Mouse (Mus musculus): ENCODE results near the gene Acad10. TPM values are rescaled to one million over a fixed set of nuclear protein-coding genes. Genes with fewer than 3 reads are reported as not detected.
"Not testable (repeated sequence)": the region's sequence is repeated elsewhere in the genome, so short reads cannot be mapped to it uniquely, and the experiment has no call there.

The Acad10 gene
- polyA plus RNA-seq, 1 experiment from 2014 or later, result 2.4 TPM

DNA sequence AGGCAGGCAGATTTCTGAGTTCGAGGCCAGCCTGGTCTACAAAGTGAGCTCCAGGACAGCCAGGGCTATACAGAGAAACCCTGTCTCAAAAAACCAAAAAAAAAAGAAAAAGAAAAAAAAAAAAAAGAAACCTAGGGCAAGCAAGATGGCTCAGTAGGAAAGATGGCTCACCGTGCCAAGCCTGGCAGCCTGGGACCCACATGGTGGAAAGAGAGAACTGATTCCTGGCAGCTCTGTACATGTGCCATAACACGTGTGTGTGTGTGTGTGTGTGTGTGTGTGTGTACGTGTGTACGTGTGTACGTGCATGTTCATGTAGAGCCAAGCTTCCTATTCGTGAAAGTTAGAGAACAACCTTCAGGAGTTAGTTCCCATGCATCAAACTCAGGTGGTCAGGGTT lies 31.1 kb upstream of the Acad10 start:
- DNase-seq; H3K27me3 ChIP-seq (ENCODE audit: control insufficient read depth, insufficient read depth, low read length); H3K4me2 ChIP-seq (ENCODE audit: low read length); H3K27ac ChIP-seq (replicated peaks; ENCODE audit: low read depth, low read length); H3K9me3 ChIP-seq (ENCODE audit: control insufficient read depth, low read length); H3K36me3 ChIP-seq (ENCODE audit: control insufficient read depth, insufficient read depth, low read length); ATAC-seq (ENCODE audit: low FRiP score, low TSS enrichment); H3K9ac ChIP-seq (replicated peaks; ENCODE audit: low read length); H3K4me3 ChIP-seq (replicated peaks; ENCODE audit: low read depth, low read length); H3K4me1 ChIP-seq (ENCODE audit: control insufficient read depth, insufficient read depth, low read length): not testable (repeated sequence)
- 90% methylated on average over 7 of the region's 7 CpGs for WGBS

DNA sequence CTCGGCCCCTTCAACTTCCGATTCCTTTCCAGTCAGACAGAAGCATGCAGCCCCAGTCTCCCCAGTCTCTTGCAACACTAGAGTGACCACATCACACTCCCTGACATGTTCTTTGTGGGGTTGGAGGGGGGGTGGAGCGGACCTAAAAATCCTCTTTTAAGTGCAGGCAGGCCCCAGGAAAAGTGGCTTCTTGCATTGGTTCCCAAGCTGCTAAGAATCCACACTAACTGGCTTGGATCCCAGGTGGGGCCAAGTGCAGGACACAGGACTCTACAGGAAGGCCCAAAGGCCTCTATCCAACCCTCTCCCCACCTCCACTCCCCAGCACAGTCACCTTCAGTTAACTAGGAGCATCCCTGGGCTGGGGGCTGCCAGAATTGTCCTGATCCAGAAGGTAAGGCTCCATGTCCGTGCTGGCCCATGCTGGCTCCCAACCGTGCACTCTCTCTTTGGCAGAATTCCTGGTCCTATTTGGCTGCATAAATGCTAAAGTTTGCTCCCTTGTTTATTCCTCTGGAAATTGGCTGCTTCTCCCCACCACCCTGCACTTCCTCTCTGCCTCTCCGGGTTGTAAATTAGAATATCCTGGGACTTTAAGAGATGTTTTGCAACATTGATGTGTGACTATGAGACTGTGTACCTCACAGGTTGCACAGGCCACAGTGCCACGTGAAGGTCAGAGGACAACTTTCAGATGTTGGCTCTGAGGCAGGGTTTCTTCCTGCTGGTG lies 30.3 kb upstream of the Acad10 start:
- Histone ChIP-seq H3K9ac (replicated peaks; ENCODE audit: low read length) (no peak overlapping the region), H3K4me2 (ENCODE audit: low read length) (no peak overlapping the region), H3K4me3 (replicated peaks; ENCODE audit: low read depth, low read length) (no peak overlapping the region), H3K9me3 (ENCODE audit: control insufficient read depth, low read length) (no peaks in the 10 kb centered on the region), H3K27me3 (ENCODE audit: control insufficient read depth, insufficient read depth, low read length) (no peaks in the 10 kb centered on the region), H3K4me1 (ENCODE audit: control insufficient read depth, insufficient read depth, low read length) (no peaks in the 10 kb centered on the region), H3K27ac (replicated peaks; ENCODE audit: low read depth, low read length) (no peak overlapping the region), H3K36me3 (ENCODE audit: control insufficient read depth, insufficient read depth, low read length) (peaks cover 17% of the 10 kb centered on the region)
- 84% methylated on average over 7 of the region's 7 CpGs for WGBS
- ATAC-seq (ENCODE audit: low FRiP score, low TSS enrichment) (no peak), DNase-seq (no peak)

DNA sequence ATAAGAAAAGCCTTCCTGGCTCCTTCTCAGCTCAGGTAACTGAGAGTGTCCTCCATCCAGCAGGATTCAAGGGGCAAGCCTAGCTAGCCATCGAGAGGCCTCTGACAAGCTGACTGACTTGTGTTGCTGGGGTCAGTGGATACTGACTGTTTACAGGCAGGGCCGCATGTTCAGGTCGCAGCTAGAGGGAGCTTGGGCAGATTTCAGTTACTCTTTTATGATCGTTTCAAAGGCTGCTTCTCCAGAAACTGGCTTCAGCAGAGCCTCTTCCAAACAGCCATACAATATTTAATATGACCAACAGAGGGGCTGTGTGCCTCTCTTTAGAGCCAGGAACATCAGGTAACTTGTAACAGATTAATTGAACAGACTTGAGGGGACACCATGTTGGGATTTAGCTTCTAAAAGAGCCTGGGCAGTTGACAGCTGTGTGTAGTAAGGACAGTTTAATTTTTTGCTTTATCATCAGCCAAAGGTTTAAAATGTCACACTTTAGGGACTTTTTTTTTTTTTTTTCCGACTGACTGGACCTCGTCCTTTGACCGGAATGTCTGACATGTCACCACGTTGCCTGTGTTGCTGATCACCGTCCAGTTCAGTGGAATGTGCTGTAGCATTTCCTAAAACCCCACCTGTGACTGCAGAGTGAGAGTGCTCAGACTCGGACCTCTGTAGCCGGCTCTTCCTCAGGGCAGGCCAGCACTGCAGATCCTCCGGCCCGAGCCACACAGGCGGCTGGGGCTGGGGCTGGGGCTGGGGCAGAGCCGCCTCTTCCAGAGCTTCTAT lies 26.0 kb upstream of the Acad10 start:
- WGBS, result 84% methylated on average over 15 of the region's 15 CpGs
- ATAC-seq (ENCODE audit: low FRiP score, low TSS enrichment), result no peak
- peaks cover 58% of the 10 kb centered on the region for H3K36me3 ChIP-seq (ENCODE audit: control insufficient read depth, insufficient read depth, low read length)

DNA sequence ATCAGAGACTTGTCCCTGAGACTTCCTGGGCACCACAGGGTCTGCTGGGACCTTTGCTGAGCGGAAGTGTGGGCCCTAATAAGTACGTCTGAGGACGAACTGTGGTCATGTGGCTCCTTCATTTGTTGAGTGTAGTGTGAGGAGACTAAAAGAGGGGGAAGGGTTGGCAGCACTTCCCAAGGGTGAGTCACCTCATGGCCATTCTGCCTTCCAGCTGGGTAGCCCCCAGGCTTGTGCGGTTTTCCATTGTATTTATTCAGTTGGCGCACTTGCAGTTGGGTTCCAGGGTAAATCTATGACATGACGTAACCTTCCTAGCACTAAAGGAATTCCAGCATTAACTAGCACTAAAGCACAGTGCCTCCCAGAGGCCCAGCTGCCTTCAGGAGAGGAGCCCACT lies 25.2 kb upstream of the Acad10 start:
- H3K9me3 ChIP-seq (ENCODE audit: control insufficient read depth, low read length), result no peaks in the 10 kb centered on the region
- peaks cover 65% of the 10 kb centered on the region for H3K36me3 ChIP-seq (ENCODE audit: control insufficient read depth, insufficient read depth, low read length)
- no peak for DNase-seq
- 89% methylated on average over 6 of the region's 6 CpGs for WGBS
- ATAC-seq (ENCODE audit: low FRiP score, low TSS enrichment), result no peak
- no peaks in the 10 kb centered on the region for H3K4me1 ChIP-seq (ENCODE audit: control insufficient read depth, insufficient read depth, low read length)
- no peak overlapping the region for H3K27ac ChIP-seq (replicated peaks; ENCODE audit: low read depth, low read length)
- H3K4me3 ChIP-seq (replicated peaks; ENCODE audit: low read depth, low read length), result no peak overlapping the region
- H3K9ac ChIP-seq (replicated peaks; ENCODE audit: low read length), result no peak overlapping the region
- H3K4me2 ChIP-seq (ENCODE audit: low read length), result no peak overlapping the region
- no peaks in the 10 kb centered on the region for H3K27me3 ChIP-seq (ENCODE audit: control insufficient read depth, insufficient read depth, low read length)

More for the DNA sequence above, 26.0 kb upstream of the Acad10 start:
- H3K27me3 ChIP-seq (ENCODE audit: control insufficient read depth, insufficient read depth, low read length), result no peaks in the 10 kb centered on the region
- H3K4me1 ChIP-seq (ENCODE audit: control insufficient read depth, insufficient read depth, low read length), result no peaks in the 10 kb centered on the region
- no peak overlapping the region for H3K4me3 ChIP-seq (replicated peaks; ENCODE audit: low read depth, low read length)
- H3K4me2 ChIP-seq (ENCODE audit: low read length), result no peak overlapping the region
- no peak overlapping the region for H3K27ac ChIP-seq (replicated peaks; ENCODE audit: low read depth, low read length)
- DNase-seq, result no peak
- H3K9ac ChIP-seq (replicated peaks; ENCODE audit: low read length), result no peak overlapping the region
- no peaks in the 10 kb centered on the region for H3K9me3 ChIP-seq (ENCODE audit: control insufficient read depth, low read length)

DNA sequence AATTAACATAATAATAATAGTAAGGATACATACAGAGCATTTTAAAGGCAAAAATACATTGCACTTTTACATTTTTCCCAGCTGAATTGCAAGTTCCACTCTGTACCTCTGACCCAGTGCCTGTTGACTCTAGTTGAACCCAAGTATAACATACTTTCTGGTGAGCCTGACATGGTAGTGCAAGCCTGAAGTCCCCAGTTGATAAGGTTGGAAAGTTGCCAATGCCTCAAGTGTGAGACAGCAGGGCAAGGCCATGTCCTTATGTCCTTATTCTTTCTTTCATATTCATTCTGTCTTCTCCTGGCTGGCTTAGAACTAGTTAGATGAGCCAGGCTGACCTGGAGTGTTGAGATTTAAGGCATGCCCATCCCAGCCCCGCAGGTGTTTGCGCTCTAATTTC lies 21.9 kb upstream of the Acad10 start:
- no peak for ATAC-seq (ENCODE audit: low FRiP score, low TSS enrichment)
- H3K36me3 ChIP-seq (ENCODE audit: control insufficient read depth, insufficient read depth, low read length), result peaks cover 97% of the 10 kb centered on the region
- H3K27me3 ChIP-seq (ENCODE audit: control insufficient read depth, insufficient read depth, low read length), result no peaks in the 10 kb centered on the region
- no peak for DNase-seq
- WGBS, result 99% methylated on average over 2 of the region's 2 CpGs
- no peak overlapping the region for H3K4me2 ChIP-seq (ENCODE audit: low read length)
- H3K27ac ChIP-seq (replicated peaks; ENCODE audit: low read depth, low read length), result no peak overlapping the region
- no peaks in the 10 kb centered on the region for H3K9me3 ChIP-seq (ENCODE audit: control insufficient read depth, low read length)
- no peak overlapping the region for H3K9ac ChIP-seq (replicated peaks; ENCODE audit: low read length)
- H3K4me3 ChIP-seq (replicated peaks; ENCODE audit: low read depth, low read length), result no peak overlapping the region
- H3K4me1 ChIP-seq (ENCODE audit: control insufficient read depth, insufficient read depth, low read length), result no peaks in the 10 kb centered on the region

DNA sequence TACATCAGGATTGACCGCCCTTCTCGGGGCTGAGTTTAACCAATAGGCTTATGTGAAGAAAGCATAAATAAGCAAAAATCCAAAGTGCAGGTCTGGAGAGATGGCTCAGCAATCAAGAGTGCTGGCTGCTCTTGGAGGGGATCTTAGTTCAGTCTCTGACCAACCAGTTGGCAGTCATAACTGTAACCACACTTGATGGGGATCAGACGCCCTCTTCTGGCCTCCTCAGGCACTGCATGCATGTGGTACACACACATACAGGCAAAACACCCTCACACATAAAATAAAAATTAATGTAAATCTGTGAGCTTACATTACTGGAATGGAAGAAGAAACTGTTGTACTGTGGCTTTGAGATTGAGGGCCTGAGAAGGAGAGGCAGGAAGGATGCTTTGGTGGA lies 10.1 kb upstream of the Acad10 start:
- no peak overlapping the region for H3K9ac ChIP-seq (replicated peaks; ENCODE audit: low read length)
- H3K36me3 ChIP-seq (ENCODE audit: control insufficient read depth, insufficient read depth, low read length), result peaks cover 65% of the 10 kb centered on the region
- no peak overlapping the region for H3K4me2 ChIP-seq (ENCODE audit: low read length)
- no peak overlapping the region for H3K4me3 ChIP-seq (replicated peaks; ENCODE audit: low read depth, low read length)
- H3K4me1 ChIP-seq (ENCODE audit: control insufficient read depth, insufficient read depth, low read length), result no peaks in the 10 kb centered on the region
- 82% methylated on average over 3 of the region's 3 CpGs for WGBS
- ATAC-seq (ENCODE audit: low FRiP score, low TSS enrichment), result no peak
- no peak overlapping the region for H3K27ac ChIP-seq (replicated peaks; ENCODE audit: low read depth, low read length)
- H3K27me3 ChIP-seq (ENCODE audit: control insufficient read depth, insufficient read depth, low read length), result no peaks in the 10 kb centered on the region
- no peak for DNase-seq
- no peaks in the 10 kb centered on the region for H3K9me3 ChIP-seq (ENCODE audit: control insufficient read depth, low read length)

DNA sequence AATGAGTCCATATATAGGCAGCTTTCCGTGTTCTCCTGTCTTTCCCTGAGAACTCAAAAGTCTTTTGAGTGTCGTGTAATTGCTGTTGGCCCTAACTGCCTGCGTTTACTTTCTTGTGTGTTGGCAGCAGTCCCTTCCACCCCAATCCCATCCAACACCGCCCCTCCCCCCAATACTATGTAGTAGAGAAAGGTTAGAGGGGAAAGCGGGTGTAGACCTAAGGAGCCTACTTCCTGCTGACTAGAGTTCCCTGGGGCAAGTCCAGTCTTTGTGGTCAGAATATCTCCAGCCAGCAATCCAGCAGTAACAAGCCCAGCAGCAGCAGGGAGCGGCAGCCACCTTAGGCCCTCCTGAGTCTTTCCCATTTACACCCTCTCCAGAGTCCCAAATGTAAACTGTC lies 8.1 kb upstream of the Acad10 start:
- peaks cover 67% of the 10 kb centered on the region for H3K36me3 ChIP-seq (ENCODE audit: control insufficient read depth, insufficient read depth, low read length)
- no peaks in the 10 kb centered on the region for H3K4me1 ChIP-seq (ENCODE audit: control insufficient read depth, insufficient read depth, low read length)
- no peak overlapping the region for H3K4me3 ChIP-seq (replicated peaks; ENCODE audit: low read depth, low read length)
- H3K9ac ChIP-seq (replicated peaks; ENCODE audit: low read length), result no peak overlapping the region
- ATAC-seq (ENCODE audit: low FRiP score, low TSS enrichment) (no peak), DNase-seq (no peak)
- 88% methylated on average over 6 of the region's 6 CpGs for WGBS
- no peaks in the 10 kb centered on the region for H3K27me3 ChIP-seq (ENCODE audit: control insufficient read depth, insufficient read depth, low read length)
- H3K9me3 ChIP-seq (ENCODE audit: control insufficient read depth, low read length), result no peaks in the 10 kb centered on the region
- H3K27ac ChIP-seq (replicated peaks; ENCODE audit: low read depth, low read length), result no peak overlapping the region
- H3K4me2 ChIP-seq (ENCODE audit: low read length), result no peak overlapping the region

DNA sequence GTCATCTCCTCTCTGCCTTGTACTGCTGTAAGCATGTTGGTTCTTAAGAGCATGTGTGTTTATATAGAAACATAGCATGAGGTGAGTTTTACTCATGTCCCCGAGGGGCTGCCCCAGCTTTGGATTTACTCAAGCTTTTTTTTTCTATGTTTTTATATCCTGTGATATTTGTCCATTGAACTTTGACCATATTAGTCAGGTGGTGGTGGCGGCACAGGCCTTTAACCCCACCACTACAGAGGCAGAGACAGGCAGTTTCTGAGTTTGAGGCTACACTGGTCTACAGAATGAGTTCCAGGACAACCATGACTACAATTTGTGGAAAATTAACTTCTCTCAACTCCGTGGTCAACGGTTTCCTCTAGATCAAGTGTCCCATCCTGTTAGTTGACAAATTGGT lies 6.8 kb upstream of the Acad10 start:
- DNase-seq, result no peak
- WGBS, result 94% methylated on average over 4 of the region's 4 CpGs
- H3K27ac ChIP-seq (replicated peaks; ENCODE audit: low read depth, low read length), result no peak overlapping the region
- H3K4me3 ChIP-seq (replicated peaks; ENCODE audit: low read depth, low read length), result no peak overlapping the region
- H3K9ac ChIP-seq (replicated peaks; ENCODE audit: low read length), result no peak overlapping the region
- no peak overlapping the region for H3K4me2 ChIP-seq (ENCODE audit: low read length)
- H3K36me3 ChIP-seq (ENCODE audit: control insufficient read depth, insufficient read depth, low read length), result peaks cover 66% of the 10 kb centered on the region
- H3K27me3 ChIP-seq (ENCODE audit: control insufficient read depth, insufficient read depth, low read length), result no peaks in the 10 kb centered on the region
- ATAC-seq (ENCODE audit: low FRiP score, low TSS enrichment), result no peak
- no peaks in the 10 kb centered on the region for H3K9me3 ChIP-seq (ENCODE audit: control insufficient read depth, low read length)
- peaks cover 2% of the 10 kb centered on the region; the same call in 1 of the 2 replicates for H3K4me1 ChIP-seq (ENCODE audit: control insufficient read depth, insufficient read depth, low read length)

DNA sequence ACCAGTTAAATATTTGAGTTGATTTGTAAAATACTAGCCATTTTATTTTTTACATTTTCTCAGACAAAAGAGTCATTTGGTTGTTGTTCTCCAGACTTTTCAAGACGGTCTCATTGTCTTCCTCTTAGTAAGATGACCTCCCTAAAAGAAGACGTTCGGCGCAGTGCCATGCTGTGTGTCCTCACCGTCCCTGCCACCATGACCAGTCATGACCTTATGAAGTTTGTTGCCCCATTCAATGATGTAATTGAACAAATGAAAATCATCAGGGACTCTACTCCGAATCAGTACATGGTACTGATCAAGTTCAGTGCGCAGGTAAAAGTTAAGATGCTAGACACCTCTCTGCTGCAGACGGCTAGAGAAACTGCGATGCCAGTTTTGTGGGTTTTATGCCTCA lies 4.7 kb upstream of the Acad10 start:
- no peak overlapping the region for H3K27ac ChIP-seq (replicated peaks; ENCODE audit: low read depth, low read length)
- no peak for DNase-seq
- H3K4me3 ChIP-seq (replicated peaks; ENCODE audit: low read depth, low read length), result no peak overlapping the region
- no peak for ATAC-seq (ENCODE audit: low FRiP score, low TSS enrichment)
- H3K27me3 ChIP-seq (ENCODE audit: control insufficient read depth, insufficient read depth, low read length), result no peaks in the 10 kb centered on the region
- H3K4me1 ChIP-seq (ENCODE audit: control insufficient read depth, insufficient read depth, low read length), result peaks cover 12% of the 10 kb centered on the region
- H3K9me3 ChIP-seq (ENCODE audit: control insufficient read depth, low read length), result no peaks in the 10 kb centered on the region
- H3K9ac ChIP-seq (replicated peaks; ENCODE audit: low read length), result no peak overlapping the region
- H3K36me3 ChIP-seq (ENCODE audit: control insufficient read depth, insufficient read depth, low read length), result peaks cover 59% of the 10 kb centered on the region
- 96% methylated on average over 9 of the region's 9 CpGs for WGBS
- H3K4me2 ChIP-seq (ENCODE audit: low read length), result no peak overlapping the region

All from midbrain, embryonic 14.5 days (tissue).